Mouse (Mus musculus): Measurements from ENCODE around the gene Fam189a2. TPM values are rescaled to one million over a fixed set of nuclear protein-coding genes. Genes with fewer than 3 reads are reported as not detected.

Fam189a2 gene
- polyA plus RNA-seq, 1 experiment, result 4.8 TPM

DNA sequence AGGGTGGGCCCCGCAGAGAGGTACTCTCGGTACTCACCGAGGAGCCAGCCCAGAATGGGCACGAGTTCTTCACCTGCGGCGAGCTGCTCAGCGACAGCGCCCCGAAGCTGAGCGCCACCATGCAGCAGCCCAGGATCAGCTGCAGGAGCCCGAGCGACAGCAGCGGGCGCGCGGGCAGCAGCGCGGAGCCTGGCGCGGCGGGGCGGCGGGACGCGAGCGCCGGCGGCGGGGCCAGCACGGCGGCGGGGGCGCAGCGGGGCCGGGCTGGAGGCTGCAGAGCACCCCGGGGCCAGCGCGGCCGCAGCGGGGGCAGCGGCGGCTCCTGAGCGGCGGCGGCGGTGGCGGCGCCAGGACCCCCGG is 328 bp downstream of the Fam189a2 start:
- H3K27ac ChIP-seq (ENCODE audit: control insufficient read depth, insufficient read depth, low read length), result no peak overlapping the region
- 14% methylated on average over 49 of the region's 49 CpGs for WGBS
- TF ChIP-seq CTCF (IDR thresholded peaks at IDR 0.05; ENCODE audit: borderline replicate concordance, control insufficient read depth, extremely low read depth, insufficient read depth, low read length, poor library complexity) (no peak), POLR2A (IDR thresholded peaks at IDR 0.05; ENCODE audit: control insufficient read depth, extremely low read depth, insufficient read depth, low read length, poor library complexity) (no peak)
- DNase-seq, result no peak
- no peaks in the 10 kb centered on the region for H3K36me3 ChIP-seq (ENCODE audit: control insufficient read depth, insufficient read depth, low read length)
- no peaks in the 10 kb centered on the region for H3K4me1 ChIP-seq (replicated peaks; ENCODE audit: control insufficient read depth, insufficient read depth, low read length)
- peaks cover 5% of the 10 kb centered on the region; the same call in 1 of the 2 replicates for H3K27me3 ChIP-seq (ENCODE audit: control insufficient read depth, insufficient read depth, low read length)
- 0 out of 2 replicates have a peak overlapping the region, but pooled peaks have one; percentile 8 for H3K4me3 ChIP-seq (ENCODE audit: control insufficient read depth, insufficient read depth, low read length)

DNA sequence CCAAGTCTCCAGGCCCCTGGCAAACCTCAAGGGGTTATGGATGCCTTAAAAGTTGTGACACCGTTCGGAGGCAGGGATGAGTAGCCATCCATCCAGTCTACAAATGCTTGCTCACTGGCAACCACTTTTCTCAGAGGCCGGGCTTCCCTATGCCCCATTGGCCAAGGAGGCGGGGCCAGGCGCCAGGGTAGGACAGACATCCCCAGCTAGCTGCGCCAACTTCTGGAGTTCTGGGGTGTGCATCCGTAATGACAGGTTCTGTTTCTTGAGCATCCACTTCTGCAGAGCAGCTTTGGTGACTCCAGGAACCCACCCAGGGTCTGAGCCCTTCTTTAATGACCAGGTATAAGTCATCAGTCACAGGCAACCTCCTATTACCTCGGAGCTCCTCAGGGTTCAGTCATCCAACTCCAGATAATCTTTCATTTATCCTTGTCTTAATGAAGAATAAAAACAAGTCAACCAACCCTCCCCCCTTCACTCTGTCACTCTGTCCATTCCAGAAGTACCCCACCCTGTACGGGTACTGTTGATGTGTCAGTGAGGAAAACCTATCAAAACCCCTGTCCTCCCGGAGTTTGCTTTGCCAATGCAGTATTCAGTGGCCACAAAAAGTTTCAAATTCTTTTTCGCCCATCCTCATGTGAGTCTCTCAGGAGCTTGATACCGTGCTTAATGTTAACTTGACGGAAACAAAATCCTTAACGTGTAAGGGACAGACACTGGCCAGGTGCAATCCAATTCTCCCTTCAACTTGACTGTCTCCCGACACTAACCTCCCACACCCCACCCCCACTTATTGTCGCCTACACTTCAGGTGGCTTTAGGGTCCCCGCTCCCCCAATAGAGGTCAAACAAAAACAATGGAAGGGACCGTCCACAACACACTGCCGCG is 956 bp downstream of the Fam189a2 start:
- no peaks in the 10 kb centered on the region for H3K4me1 ChIP-seq (replicated peaks; ENCODE audit: control insufficient read depth, insufficient read depth, low read length)
- no peak for TF ChIP-seq CTCF (IDR thresholded peaks at IDR 0.05; ENCODE audit: borderline replicate concordance, control insufficient read depth, extremely low read depth, insufficient read depth, low read length, poor library complexity)
- no peak for TF ChIP-seq POLR2A (IDR thresholded peaks at IDR 0.05; ENCODE audit: control insufficient read depth, extremely low read depth, insufficient read depth, low read length, poor library complexity)
- H3K4me3 ChIP-seq (ENCODE audit: control insufficient read depth, insufficient read depth, low read length), result 0 out of 2 replicates have a peak overlapping the region, but pooled peaks have one; percentile 8
- no peaks in the 10 kb centered on the region for H3K36me3 ChIP-seq (ENCODE audit: control insufficient read depth, insufficient read depth, low read length)
- peaks cover 5% of the 10 kb centered on the region; the same call in 1 of the 2 replicates for H3K27me3 ChIP-seq (ENCODE audit: control insufficient read depth, insufficient read depth, low read length)
- DNase-seq, result no peak
- H3K27ac ChIP-seq (ENCODE audit: control insufficient read depth, insufficient read depth, low read length), result no peak overlapping the region
- WGBS, result 22% methylated on average over 20 of the region's 20 CpGs

DNA sequence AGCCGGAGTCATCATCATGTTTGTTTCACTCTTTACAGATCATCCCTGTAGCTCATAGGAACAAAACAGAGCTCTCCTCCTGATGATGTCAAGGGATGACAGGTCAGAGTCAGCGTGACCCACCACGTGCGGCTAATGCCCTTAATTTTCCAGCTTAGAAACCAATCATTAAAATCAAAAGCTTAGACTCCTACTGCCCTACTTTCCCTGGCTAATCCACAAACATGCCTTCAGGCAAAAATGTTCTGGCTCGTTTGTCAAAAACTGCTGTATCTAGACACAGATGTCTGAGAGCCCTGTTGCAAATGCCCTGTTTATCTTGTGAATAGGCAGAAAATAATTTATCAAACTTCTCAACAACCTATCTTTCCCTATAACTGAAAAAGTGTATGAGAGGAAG is 4.9 kb downstream of the Fam189a2 start:
- no peak overlapping the region for H3K4me3 ChIP-seq (ENCODE audit: control insufficient read depth, insufficient read depth, low read length)
- no peaks in the 10 kb centered on the region for H3K4me1 ChIP-seq (replicated peaks; ENCODE audit: control insufficient read depth, insufficient read depth, low read length)
- DNase-seq, result no peak
- H3K36me3 ChIP-seq (ENCODE audit: control insufficient read depth, insufficient read depth, low read length), result no peaks in the 10 kb centered on the region
- H3K27me3 ChIP-seq (ENCODE audit: control insufficient read depth, insufficient read depth, low read length), result 0 out of 2 replicates have a peak, but pooled peaks cover 2% of the 10 kb centered on the region
- 87% methylated on average over 5 of the region's 5 CpGs for WGBS
- TF ChIP-seq CTCF (IDR thresholded peaks at IDR 0.05; ENCODE audit: borderline replicate concordance, control insufficient read depth, extremely low read depth, insufficient read depth, low read length, poor library complexity) (no peak), POLR2A (IDR thresholded peaks at IDR 0.05; ENCODE audit: control insufficient read depth, extremely low read depth, insufficient read depth, low read length, poor library complexity) (no peak)
- no peak overlapping the region for H3K27ac ChIP-seq (ENCODE audit: control insufficient read depth, insufficient read depth, low read length)

DNA sequence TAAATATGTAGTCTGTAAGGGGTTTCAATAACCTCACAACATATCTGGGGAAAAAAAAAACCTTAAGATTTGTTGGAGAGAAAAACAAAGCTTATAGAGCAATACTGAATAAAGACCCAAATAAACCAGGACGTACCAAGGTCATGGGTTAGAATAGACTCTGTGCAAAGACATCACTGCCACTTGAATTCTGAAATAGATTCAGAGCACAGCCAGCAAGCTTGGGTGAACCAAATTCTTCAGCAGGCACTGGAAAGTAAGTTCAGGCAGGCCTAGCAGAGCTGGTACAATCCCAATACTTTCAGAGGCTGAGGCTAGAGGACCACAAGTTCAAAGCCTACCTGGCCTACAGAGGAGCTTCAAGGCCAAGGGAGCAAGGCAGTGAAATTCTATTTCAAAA is 6.2 kb downstream of the Fam189a2 start:
- no peak for DNase-seq
- Histone ChIP-seq H3K27ac (ENCODE audit: control insufficient read depth, insufficient read depth, low read length) (no peak overlapping the region), H3K4me3 (ENCODE audit: control insufficient read depth, insufficient read depth, low read length) (no peak overlapping the region), H3K4me1 (replicated peaks; ENCODE audit: control insufficient read depth, insufficient read depth, low read length) (no peaks in the 10 kb centered on the region), H3K36me3 (ENCODE audit: control insufficient read depth, insufficient read depth, low read length) (no peaks in the 10 kb centered on the region), H3K27me3 (ENCODE audit: control insufficient read depth, insufficient read depth, low read length) (no peaks in the 10 kb centered on the region)
- no peak for TF ChIP-seq POLR2A (IDR thresholded peaks at IDR 0.05; ENCODE audit: control insufficient read depth, extremely low read depth, insufficient read depth, low read length, poor library complexity)
- 91% methylated on average over 1 of the region's 1 CpGs for WGBS

DNA sequence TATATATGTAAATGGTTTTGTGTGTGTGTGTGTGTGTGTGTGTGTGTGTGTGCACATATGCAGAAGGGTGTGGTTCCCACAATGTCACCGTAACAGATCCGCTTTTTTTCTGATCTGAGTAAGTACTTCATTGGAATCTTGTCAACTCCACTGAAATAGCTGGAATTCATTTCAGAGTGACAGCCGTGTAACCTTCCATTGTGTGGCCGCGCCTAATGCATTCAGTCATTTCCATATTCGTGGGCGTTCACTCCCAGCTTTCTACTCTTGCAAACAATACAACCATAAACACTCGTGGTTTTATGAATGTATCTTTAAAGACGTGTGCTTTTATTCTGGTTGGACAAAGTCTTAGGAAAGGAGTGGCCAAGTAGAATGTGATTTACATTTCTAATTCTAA is 6.7 kb downstream of the Fam189a2 start:
- no peak for DNase-seq
- no peaks in the 10 kb centered on the region for H3K36me3 ChIP-seq (ENCODE audit: control insufficient read depth, insufficient read depth, low read length)
- no peak overlapping the region for H3K4me3 ChIP-seq (ENCODE audit: control insufficient read depth, insufficient read depth, low read length)
- H3K27me3 ChIP-seq (ENCODE audit: control insufficient read depth, insufficient read depth, low read length), result no peaks in the 10 kb centered on the region
- WGBS, result 80% methylated on average over 9 of the region's 9 CpGs
- no peak overlapping the region for H3K27ac ChIP-seq (ENCODE audit: control insufficient read depth, insufficient read depth, low read length)
- no peaks in the 10 kb centered on the region for H3K4me1 ChIP-seq (replicated peaks; ENCODE audit: control insufficient read depth, insufficient read depth, low read length)
- TF ChIP-seq CTCF (IDR thresholded peaks at IDR 0.05; ENCODE audit: borderline replicate concordance, control insufficient read depth, extremely low read depth, insufficient read depth, low read length, poor library complexity), result no peak
- TF ChIP-seq POLR2A (IDR thresholded peaks at IDR 0.05; ENCODE audit: control insufficient read depth, extremely low read depth, insufficient read depth, low read length, poor library complexity), result no peak

DNA sequence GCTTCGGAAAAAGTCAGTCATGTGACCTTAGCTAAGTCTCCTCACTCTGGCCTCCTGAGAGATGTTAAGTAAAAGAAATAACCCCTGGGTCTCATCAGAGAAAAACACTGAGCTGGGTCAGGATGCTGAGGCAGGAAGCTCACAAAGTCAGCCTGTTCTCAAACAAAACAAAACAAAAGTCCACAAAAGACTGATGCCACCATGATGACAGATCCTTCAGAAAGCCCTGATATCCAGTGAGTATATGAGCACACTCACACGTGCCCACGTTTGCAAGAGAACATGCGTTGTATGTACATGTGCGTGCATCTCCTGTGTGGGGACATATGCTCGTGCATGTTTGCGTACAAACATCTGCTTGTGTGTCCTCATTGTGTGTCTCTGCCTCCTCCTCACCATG is 7.5 kb downstream of the Fam189a2 start:
- DNase-seq, result no peak

More for the DNA sequence above, 7.5 kb downstream of the Fam189a2 start:
- Histone ChIP-seq H3K4me3 (ENCODE audit: control insufficient read depth, insufficient read depth, low read length) (no peak overlapping the region), H3K27me3 (ENCODE audit: control insufficient read depth, insufficient read depth, low read length) (no peaks in the 10 kb centered on the region), H3K4me1 (replicated peaks; ENCODE audit: control insufficient read depth, insufficient read depth, low read length) (no peaks in the 10 kb centered on the region), H3K27ac (ENCODE audit: control insufficient read depth, insufficient read depth, low read length) (no peak overlapping the region), H3K36me3 (ENCODE audit: control insufficient read depth, insufficient read depth, low read length) (no peaks in the 10 kb centered on the region)
- TF ChIP-seq CTCF (IDR thresholded peaks at IDR 0.05; ENCODE audit: borderline replicate concordance, control insufficient read depth, extremely low read depth, insufficient read depth, low read length, poor library complexity) (no peak), POLR2A (IDR thresholded peaks at IDR 0.05; ENCODE audit: control insufficient read depth, extremely low read depth, insufficient read depth, low read length, poor library complexity) (no peak)
- WGBS, result 92% methylated on average over 7 of the region's 7 CpGs

Measured in thymus, adult 2 months (tissue).